Mouse (Mus musculus) liver, embryonic 16.5 days (tissue): Measurements from ENCODE around the gene Ap2b1. TPM values are rescaled to one million over a fixed set of nuclear protein-coding genes. Genes with fewer than 3 reads are reported as not detected.

Experiments used
- ATAC-seq: fragments of 200-750 bp; cut with Nextera tagmentation; 2 replicates; pipeline ENCODE4 v1.8.0; 2017; ENCODE audit warnings: low read depth, mild to moderate bottlenecking, moderate number of reproducible peaks, moderate library complexity
- H3K27ac ChIP-seq: fragments of 300-500 bp; sonication (generic); 2 replicates; pipeline ENCODE4 v1.5.1; 2014; ENCODE audit warnings: mild to moderate bottlenecking, low read length
- H3K27me3 ChIP-seq: fragments of 300-500 bp; sonication (generic); 2 replicates; pipeline ENCODE4 v1.6.1; 2014; ENCODE audit warnings: low read depth, low read length, mixed read lengths; ENCODE audit not compliant: control insufficient read depth, insufficient read depth
- H3K36me3 ChIP-seq: fragments of 300-500 bp; sonication (generic); 2 replicates; pipeline ENCODE4 v1.6.1; 2014; ENCODE audit warnings: mild to moderate bottlenecking; ENCODE audit not compliant: control insufficient read depth, insufficient read depth
- H3K4me1 ChIP-seq: fragments of 300-500 bp; sonication (generic); 2 replicates; pipeline ENCODE4 v1.6.1; 2014; ENCODE audit warnings: low read depth, low read length, mixed read lengths; ENCODE audit not compliant: control insufficient read depth
- H3K4me2 ChIP-seq: fragments of 300-500 bp; sonication (generic); 2 replicates; pipeline ENCODE4 v1.6.1; 2014; ENCODE audit warnings: low read depth, low read length, mixed read lengths
- H3K4me3 ChIP-seq: fragments of 300-500 bp; sonication (generic); 2 replicates; pipeline ENCODE4 v1.5.1; 2014; ENCODE audit warnings: low read depth, mild to moderate bottlenecking, low read length
- H3K9ac ChIP-seq: fragments of 300-500 bp; sonication (generic); 2 replicates; pipeline ENCODE4 v1.6.1; 2014; ENCODE audit warnings: low read depth, low read length
- H3K9me3 ChIP-seq: fragments of 300-500 bp; sonication (generic); replicated peaks from 2 replicates; pipeline ENCODE4 v1.6.1; 2016; ENCODE audit warnings: low read length; ENCODE audit not compliant: control insufficient read depth
- WGBS: fragments of 180-500 bp; shearing (Covaris S2); extraction: QIAGEN DNeasy Blood & Tissue Kit; methylation state at CpG from one replicate; pipeline ENCODE4 v1.1.7; 2014; ENCODE audit not compliant: insufficient replicate concordance; 5-methylcytosine and 5-hydroxymethylcytosine counted together
- polyA plus RNA-seq: library from polyadenylated mRNA; unstranded; fragments of >200 nt; fragmentation: Nextera tagmentation; extraction: Ambion mirVana; gene quantifications from 2 replicates; pipeline ENCODE4 v1.2.1, GENCODE M21; 2015

Gene Ap2b1
- polyA plus RNA-seq, 1 experiment from 2014 or later = 21.7 TPM

DNA sequence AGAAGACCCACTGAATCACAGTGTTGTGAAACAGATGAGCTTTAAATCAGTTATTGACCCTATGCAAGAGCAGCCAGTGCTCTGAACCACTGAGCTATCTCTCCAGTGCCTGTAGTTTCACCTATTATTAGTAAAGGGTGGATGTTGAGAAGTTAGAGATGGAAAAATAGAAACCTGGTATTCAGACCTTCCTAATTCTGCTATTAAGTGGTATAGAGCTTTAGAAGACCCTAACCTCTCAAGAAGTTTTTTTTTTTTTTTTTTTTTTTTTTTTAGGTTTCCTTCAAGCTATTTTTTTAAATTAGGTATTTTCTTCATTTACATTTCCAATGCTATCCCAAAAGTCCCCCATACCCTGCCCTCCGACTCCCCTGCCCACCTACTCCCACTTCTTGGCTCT lies 5.6 kb upstream of the Ap2b1 start:
- Histone ChIP-seq H3K4me3 (peak overlapping the region; percentile 83), H3K4me2 (peak overlapping the region; percentile 69), H3K9me3 (no peaks in the 10 kb centered on the region), H3K9ac (peak overlapping the region; percentile 74), H3K27ac (peak overlapping the region; percentile 65; the same call in 1 of the 2 replicates), H3K4me1 (peaks cover 39% of the 10 kb centered on the region), H3K27me3 (no peaks in the 10 kb centered on the region), H3K36me3 (peaks cover 19% of the 10 kb centered on the region)
- no peak for ATAC-seq
- 90% methylated on average over 1 of the region's 1 CpGs for WGBS

DNA sequence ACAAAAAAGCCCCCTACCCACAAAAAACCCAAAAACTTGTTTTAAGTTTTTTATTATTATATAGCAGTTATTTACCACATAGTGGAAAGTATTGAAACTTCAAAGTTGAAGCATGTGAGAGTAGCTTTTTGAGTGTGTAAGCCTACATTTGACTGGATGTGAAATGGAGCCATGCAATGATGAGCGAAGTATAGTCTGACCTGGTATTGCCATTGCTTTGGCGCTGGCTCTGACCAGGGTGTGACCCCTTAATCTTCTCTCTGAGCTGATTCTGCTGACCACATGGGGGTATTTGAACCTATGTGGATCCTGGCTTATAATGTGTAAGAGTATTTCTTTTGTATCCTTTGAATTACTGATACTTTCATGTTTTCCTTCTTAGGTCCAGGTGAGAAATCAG lies 4.7 kb upstream of the Ap2b1 start:
- Histone ChIP-seq H3K4me2 (peak overlapping the region; percentile 69), H3K9me3 (no peaks in the 10 kb centered on the region), H3K4me1 (peaks cover 37% of the 10 kb centered on the region), H3K4me3 (peak overlapping the region; percentile 83), H3K27ac (no peak overlapping the region; the same call in 1 of the 2 replicates), H3K27me3 (no peaks in the 10 kb centered on the region), H3K36me3 (peaks cover 19% of the 10 kb centered on the region), H3K9ac (no peak overlapping the region)
- WGBS = 89% methylated on average over 2 of the region's 2 CpGs
- ATAC-seq = no peak

DNA sequence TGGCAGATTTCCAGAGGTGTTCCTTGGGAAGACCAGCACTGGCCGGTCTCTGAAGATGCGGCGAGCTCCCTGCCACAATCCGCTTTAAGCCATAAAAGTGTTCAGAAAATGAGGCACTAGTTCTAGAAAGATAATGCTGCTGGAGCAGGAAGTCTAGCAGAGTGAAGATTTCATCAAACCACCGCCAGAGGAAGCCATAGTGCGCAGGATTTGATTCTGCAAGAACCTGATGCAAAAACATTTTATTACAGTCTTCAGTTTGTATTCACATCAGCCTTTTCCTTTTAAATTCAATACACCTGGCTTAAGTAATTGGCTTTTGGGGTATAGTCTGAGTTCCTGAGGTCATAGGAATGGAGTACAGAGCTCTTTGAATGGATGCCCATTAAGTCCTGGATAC lies 1.0 kb upstream of the Ap2b1 start:
- Histone ChIP-seq H3K27me3 (no peaks in the 10 kb centered on the region), H3K4me3 (peak overlapping the region; percentile 92), H3K9ac (peak overlapping the region; percentile 95; the same call in 1 of the 2 replicates), H3K27ac (peak overlapping the region; percentile 95), H3K9me3 (no peaks in the 10 kb centered on the region), H3K4me2 (peak overlapping the region; percentile 89), H3K36me3 (peaks cover 19% of the 10 kb centered on the region), H3K4me1 (peaks cover 41% of the 10 kb centered on the region)
- WGBS = 40% methylated on average over 6 of the region's 6 CpGs
- ATAC-seq = no peak

DNA sequence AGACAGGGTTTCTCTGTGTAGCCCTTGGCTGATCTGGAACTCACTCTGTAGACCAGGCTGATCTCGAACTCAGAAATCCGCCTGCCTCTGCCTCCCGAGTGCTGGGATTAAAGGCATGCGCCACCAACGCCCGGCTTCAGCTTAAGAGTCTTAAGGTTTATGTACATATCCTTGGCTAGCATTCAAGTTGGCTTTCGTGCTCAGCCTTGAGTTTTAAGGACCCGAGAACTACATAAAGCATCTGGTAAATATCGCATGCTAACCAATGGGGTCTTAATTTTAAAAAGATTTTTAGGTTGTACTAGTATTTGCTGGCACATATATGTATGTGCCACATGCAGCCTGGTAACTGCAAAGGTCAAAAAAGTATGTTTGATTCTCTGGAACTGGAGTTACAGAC lies 900 bp downstream of the Ap2b1 start:
- Histone ChIP-seq H3K4me1 (peaks cover 33% of the 10 kb centered on the region), H3K27me3 (no peaks in the 10 kb centered on the region), H3K27ac (no peak overlapping the region), H3K4me2 (no peak overlapping the region), H3K9ac (no peak overlapping the region), H3K4me3 (no peak overlapping the region; the same call in 1 of the 2 replicates), H3K9me3 (no peaks in the 10 kb centered on the region), H3K36me3 (peaks cover 19% of the 10 kb centered on the region)
- ATAC-seq = no peak
- 88% methylated on average over 9 of the region's 9 CpGs for WGBS

DNA sequence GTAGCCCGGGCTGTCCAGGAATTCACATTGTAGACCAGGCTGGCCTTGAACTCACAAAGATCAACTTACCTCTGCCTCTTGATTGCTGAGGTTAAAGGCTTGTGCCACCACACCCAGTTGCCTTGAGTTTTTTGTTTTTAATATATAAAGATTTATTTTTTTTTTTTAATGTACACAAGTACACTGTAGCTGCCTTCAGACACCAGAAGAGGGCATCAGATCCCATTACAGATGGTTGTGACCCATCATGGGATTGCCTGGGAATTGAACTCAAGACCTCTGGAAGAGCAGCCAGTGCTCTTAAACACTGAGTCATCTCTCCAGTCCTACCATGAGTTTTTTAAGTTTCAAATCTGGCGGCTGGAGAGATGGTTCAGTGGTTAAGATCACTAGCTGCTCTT lies 2.6 kb downstream of the Ap2b1 start:
- H3K9me3 ChIP-seq = no peaks in the 10 kb centered on the region
- peaks cover 37% of the 10 kb centered on the region for H3K4me1 ChIP-seq
- WGBS = 63% methylated on average over 2 of the region's 2 CpGs
- H3K9ac ChIP-seq = no peak overlapping the region
- H3K4me3 ChIP-seq = no peak overlapping the region
- no peaks in the 10 kb centered on the region for H3K27me3 ChIP-seq
- H3K27ac ChIP-seq = peak overlapping the region; percentile 98
- no peak for ATAC-seq
- H3K36me3 ChIP-seq = peaks cover 9% of the 10 kb centered on the region
- H3K4me2 ChIP-seq = peak overlapping the region; percentile 91

DNA sequence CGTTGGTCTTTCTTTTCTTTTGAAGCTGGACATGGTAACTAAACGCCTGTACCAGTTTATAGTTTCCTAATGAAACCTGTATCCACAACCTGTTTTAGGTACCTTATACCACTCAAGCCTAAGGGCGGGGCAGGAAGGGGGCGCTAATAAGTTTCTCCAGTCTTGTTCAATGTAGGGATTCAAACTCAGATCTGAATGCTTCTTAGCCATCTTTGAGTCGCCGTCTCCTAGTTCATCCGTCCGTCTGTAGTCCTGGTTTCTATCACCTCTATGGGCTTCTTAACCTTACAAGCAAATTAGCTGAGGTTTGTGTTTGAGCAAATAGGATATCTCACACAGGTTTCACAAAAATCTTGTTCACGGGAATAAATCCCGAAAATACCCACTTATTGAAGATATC lies 3.3 kb downstream of the Ap2b1 start:
- Histone ChIP-seq H3K4me2 (peak overlapping the region; percentile 91), H3K4me1 (peaks cover 35% of the 10 kb centered on the region), H3K9ac (peak overlapping the region; percentile 99), H3K9me3 (no peaks in the 10 kb centered on the region), H3K27me3 (no peaks in the 10 kb centered on the region), H3K36me3 (peaks cover 3% of the 10 kb centered on the region), H3K4me3 (peak overlapping the region; percentile 96), H3K27ac (peak overlapping the region; percentile 98)
- 4% methylated on average over 10 of the region's 10 CpGs for WGBS
- no peak for ATAC-seq

DNA sequence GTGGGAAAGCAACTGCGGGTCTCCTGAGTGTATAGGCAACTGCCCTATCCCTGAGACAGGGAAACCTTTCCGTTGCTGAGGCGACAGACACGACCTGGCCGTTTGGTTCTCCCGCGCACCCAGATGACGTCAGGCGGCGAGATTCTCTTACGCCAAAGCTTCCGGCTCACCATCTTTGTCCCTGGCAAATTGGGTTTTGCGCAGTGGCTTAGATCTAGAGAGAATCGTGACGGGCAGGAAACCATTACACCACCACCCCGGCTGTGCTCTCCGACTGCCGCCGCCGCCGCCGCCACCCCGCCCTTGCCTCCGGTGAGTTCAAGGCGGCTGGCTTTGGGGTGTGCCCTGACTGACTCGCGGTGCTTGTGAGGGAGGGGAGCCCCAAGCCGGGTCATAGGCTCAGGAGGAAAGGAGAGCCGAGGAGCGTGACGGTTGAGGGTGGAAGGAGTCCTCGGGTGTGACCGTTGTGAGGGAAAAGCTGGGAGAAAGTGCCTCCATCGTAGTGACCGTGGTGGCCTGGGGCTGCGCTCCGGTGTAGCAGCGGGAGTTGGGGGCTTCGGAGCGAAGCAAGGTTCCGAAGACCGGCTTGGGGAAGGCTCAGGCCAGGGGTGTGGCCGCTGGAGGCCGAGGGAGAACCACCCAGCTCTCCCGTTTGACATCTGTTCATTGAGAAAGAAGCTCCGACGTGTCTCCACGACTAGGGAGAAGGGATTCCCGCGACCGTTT lies 3.9 kb downstream of the Ap2b1 start, which contains the start of gene Pex12:
TSS of gene Pex12 (minus strand) at position 61 of the 726 bp plus-strand sequence.
- no peaks in the 10 kb centered on the region for H3K36me3 ChIP-seq
- under 1% methylated on average over 51 of the region's 51 CpGs for WGBS
- H3K4me2 ChIP-seq = peak within 1 kb of the TSS; percentile 91
- H3K9ac ChIP-seq = peak within 1 kb of the TSS; percentile 99
- H3K9me3 ChIP-seq = no peaks in the 10 kb centered on the region
- peak within 1 kb of the TSS; percentile 96 for H3K4me3 ChIP-seq
- H3K4me1 ChIP-seq = peaks cover 30% of the 10 kb centered on the region
- ATAC-seq = peak; percentile 68
- H3K27me3 ChIP-seq = no peaks in the 10 kb centered on the region
- H3K27ac ChIP-seq = peak within 1 kb of the TSS; percentile 98

DNA sequence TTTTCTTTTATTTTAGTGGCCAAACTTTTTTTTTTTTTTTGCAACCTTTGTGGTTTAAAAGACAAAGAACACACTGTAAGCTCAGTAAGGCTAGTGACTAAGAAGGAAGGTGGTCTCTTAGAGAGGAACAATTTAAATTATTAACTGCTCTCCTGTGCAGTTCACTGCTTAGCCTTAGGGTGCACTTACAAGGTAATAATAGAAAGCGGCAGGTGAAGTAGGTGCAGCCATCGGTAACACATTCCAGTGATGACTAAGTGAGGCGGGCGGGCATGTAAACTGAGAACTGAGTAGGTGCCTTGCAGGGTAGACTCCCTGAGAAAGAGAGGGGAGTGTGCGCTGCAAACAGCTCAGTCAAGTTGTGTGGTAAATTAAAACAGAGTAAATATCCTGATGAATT lies 4.9 kb downstream of the Ap2b1 start:
- Histone ChIP-seq H3K4me3 (peak overlapping the region; percentile 96; the same call in 1 of the 2 replicates), H3K9me3 (no peaks in the 10 kb centered on the region), H3K36me3 (no peaks in the 10 kb centered on the region), H3K9ac (peak overlapping the region; percentile 5), H3K27ac (no peak overlapping the region), H3K4me2 (peak overlapping the region; percentile 91), H3K27me3 (no peaks in the 10 kb centered on the region), H3K4me1 (peaks cover 23% of the 10 kb centered on the region)
- WGBS = 64% methylated on average over 5 of the region's 5 CpGs
- ATAC-seq = no peak

DNA sequence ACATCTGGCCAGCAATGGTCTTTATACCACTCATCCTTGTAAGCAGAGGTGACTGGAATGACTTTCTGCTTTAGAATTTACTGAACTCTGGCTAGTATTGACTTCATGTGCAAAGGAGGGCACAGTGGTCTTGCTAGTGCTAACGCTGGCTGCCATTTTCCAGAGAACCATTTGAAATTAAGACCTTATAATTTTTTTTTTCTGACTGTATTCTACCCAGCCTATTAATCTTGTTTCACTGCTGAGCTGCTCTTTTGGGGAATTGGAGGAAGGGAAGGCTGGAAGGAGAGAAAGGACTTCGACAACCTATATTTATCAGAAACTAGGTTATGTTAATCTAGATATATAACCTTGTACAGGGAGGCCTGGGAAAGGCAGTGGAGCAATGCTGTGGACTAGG lies 5.7 kb downstream of the Ap2b1 start:
- Histone ChIP-seq H3K4me3 (no peak overlapping the region), H3K4me1 (peaks cover 23% of the 10 kb centered on the region), H3K36me3 (no peaks in the 10 kb centered on the region), H3K4me2 (no peak overlapping the region), H3K27ac (no peak overlapping the region), H3K9ac (no peak overlapping the region), H3K9me3 (no peaks in the 10 kb centered on the region), H3K27me3 (no peaks in the 10 kb centered on the region)
- ATAC-seq = no peak
- WGBS = 72% methylated on average over 2 of the region's 2 CpGs
